Comparison of ENCODE assay signal across 10 mouse cellular contexts in genomic region chr10:90596142-90596541, GRCm38 (mm10).
DNase-seq lines count a peak whose midpoint lies in the region; ATAC-seq and TF ChIP-seq lines count a peak whose summit lies in the region.
"Had no signal": no experiment of that assay in that cellular context is flagged by ENCODE, and none has a peak within 500 bp of the region (broad histone marks: within the 10 kb centered on the region; RNA-seq: fewer than 3 reads in every experiment).

No protein-coding gene starts in this region.

- H3K27ac ChIP-seq in limb, embryonic 14.5 days (replicated peaks; ENCODE audit: low read depth, low read length) = no peak overlapping the region
- H3K27ac ChIP-seq: heart, embryonic 13.5 days; liver, embryonic 13.5 days had no signal

- ATAC-seq in limb, embryonic 14.5 days (ENCODE audit: low FRiP score, low read depth) = peak; percentile 37; the same call in 1 of the 2 replicates

- peaks cover 3% of the 10 kb centered on the region; the same call in 1 of the 2 replicates for H3K4me1 ChIP-seq in limb, embryonic 14.5 days (ENCODE audit: control insufficient read depth, insufficient read depth, low read length)
- H3K4me1 ChIP-seq: heart, embryonic 13.5 days; liver, embryonic 13.5 days had no signal

- peak; percentile 51 for DNase-seq in layer of hippocampus, adult 11-12 months (ENCODE audit: low spot score)
- no peak for DNase-seq in layer of hippocampus, adult 9-10 months (ENCODE audit: low spot score)
- DNase-seq in forelimb bud, embryonic 11.5 days (ENCODE audit: low read depth, low spot score) = peak; percentile 64
- DNase-seq in limb, embryonic 14.5 days (ENCODE audit: low spot score) = no peak
- DNase-seq in right cerebral cortex, postnatal 14 days = peak; percentile 49
- no peak for DNase-seq in adrenal gland, adult (ENCODE audit: inconsistent age in 2 of 2, low spot score in 1 of 2)
- DNase-seq in heart, adult 18-20 months = no peak
- DNase-seq in heart, postnatal 10 days = no peak
- DNase-seq: liver, embryonic 13.5 days had no signal

- H3K36me3 ChIP-seq in limb, embryonic 14.5 days (ENCODE audit: control insufficient read depth, insufficient read depth, low read length) = no peaks in the 10 kb centered on the region
- H3K36me3 ChIP-seq: heart, embryonic 13.5 days; liver, embryonic 13.5 days had no signal

- H3K4me3 ChIP-seq in limb, embryonic 14.5 days (replicated peaks; ENCODE audit: low read length) = no peak overlapping the region
- H3K4me3 ChIP-seq: heart, embryonic 13.5 days; liver, embryonic 13.5 days had no signal

- H3K4me2 ChIP-seq in limb, embryonic 14.5 days (replicated peaks; ENCODE audit: low read depth, low read length, severe bottlenecking) = no peak overlapping the region
- H3K4me2 ChIP-seq: heart, embryonic 13.5 days; liver, embryonic 13.5 days had no signal

- H3K9ac ChIP-seq in limb, embryonic 14.5 days (ENCODE audit: low read depth, low read length, severe bottlenecking) = no peak overlapping the region
- H3K9ac ChIP-seq: heart, embryonic 13.5 days; liver, embryonic 13.5 days had no signal

- WGBS in limb, embryonic 14.5 days = 18% methylated on average over 3 of the region's 3 CpGs

- no peaks in the 10 kb centered on the region for H3K27me3 ChIP-seq in limb, embryonic 14.5 days (ENCODE audit: control insufficient read depth, insufficient read depth, low read length)
- H3K27me3 ChIP-seq: heart, embryonic 13.5 days; liver, embryonic 13.5 days had no signal

- no peak for TF ChIP-seq POLR2A in limb, embryonic 14.5 days (IDR thresholded peaks at IDR 0.05; ENCODE audit: borderline replicate concordance, extremely low read depth, insufficient read depth, insufficient read length)

- no peaks in the 10 kb centered on the region for H3K9me3 ChIP-seq in limb, embryonic 14.5 days (ENCODE audit: control insufficient read depth, low read length)

- intact Hi-C loops in heart, postnatal 10 days (cut with DNase I) = no loop called here

Comparison
In these comparisons a context has a peak if more than half of its experiments do, and no peak if none do; other contexts are left out.
1. DNase-seq: peak in layer of hippocampus, adult 11-12 months (single experiment), forelimb bud, embryonic 11.5 days (single experiment) and right cerebral cortex, postnatal 14 days (single experiment); none in layer of hippocampus, adult 9-10 months (single experiment), limb, embryonic 14.5 days (single experiment), adrenal gland, adult (0 of 2), heart, adult 18-20 months (0 of 2) and heart, postnatal 10 days (0 of 2).